Mouse (Mus musculus): ENCODE results near the gene Hist1h1d.

DNA sequence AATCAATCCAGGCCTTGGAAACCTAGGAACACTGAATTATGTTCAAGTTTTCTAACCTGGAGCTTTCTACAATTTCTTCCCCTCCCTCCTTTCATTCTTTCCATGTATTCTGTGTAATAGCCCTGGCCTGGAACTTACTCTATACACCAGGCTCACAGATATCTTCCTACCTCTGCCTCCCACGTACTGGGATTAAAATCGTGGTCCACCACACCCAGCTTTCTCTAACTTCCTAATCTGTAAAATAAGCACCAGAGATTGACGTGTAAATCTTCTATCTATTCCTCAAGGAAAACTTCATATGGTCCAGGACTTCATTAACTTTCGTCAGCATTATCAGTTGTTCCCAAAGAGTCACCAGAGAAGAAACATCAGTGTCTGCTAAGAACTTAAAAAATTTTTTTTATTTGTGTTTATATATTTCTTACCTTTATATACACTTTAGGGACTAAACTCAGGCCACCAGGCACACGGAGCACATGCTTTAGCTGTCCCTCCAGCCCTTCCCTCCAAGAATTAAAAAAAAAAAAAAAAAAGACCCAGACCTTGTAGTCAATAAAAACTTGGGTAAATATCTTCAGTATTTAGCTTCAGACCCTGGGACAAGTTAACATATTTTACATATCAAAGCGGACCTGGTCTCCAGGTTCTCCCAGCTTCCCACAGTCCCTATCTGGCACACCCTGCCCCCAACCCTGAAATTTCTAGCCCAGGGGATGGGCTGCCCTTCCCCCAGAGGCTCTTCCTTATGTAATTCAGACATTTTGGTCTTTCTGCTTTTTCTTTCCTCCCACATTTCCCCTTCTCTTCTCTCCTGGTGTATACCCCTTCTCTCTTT lies 29.4 kb downstream of the Hist1h1d start:
- TF ChIP-seq POLR2A (IDR thresholded peaks at IDR 0.05; ENCODE audit: control insufficient read depth, extremely low read depth, insufficient read depth, low read length, poor library complexity) (no peak), CTCF (IDR thresholded peaks at IDR 0.05; ENCODE audit: borderline replicate concordance, control insufficient read depth, extremely low read depth, insufficient read depth, low read length, poor library complexity) (no peak)

All from thymus, adult 2 months (tissue).